Comparison of ENCODE assay signal across 9 mouse cellular contexts in the genomic region with DNA sequence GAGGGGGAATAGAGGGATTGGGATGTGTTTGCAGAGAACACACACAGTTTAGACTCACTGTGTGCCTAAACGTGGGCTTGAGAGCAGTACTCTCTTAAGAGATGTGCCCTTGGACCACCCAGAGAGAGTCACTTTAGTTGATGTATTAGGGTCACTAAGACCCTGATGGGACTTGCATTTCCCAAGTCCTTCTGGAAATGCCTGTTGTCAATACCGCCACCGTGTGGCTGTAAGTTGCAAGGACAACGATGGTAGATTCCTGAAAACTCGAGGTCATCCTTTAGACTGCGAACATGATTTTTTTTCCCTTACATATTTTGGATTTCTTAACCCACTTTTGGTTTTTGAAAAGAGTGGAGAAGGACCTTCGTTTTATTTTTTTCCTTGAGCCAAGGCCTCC. TPM values are rescaled to one million over a fixed set of nuclear protein-coding genes. Genes with fewer than 3 reads are reported as not detected.
DNase-seq lines count a peak whose midpoint lies in the region; ATAC-seq and TF ChIP-seq lines count a peak whose summit lies in the region.
"Had no signal": no experiment of that assay in that cellular context is flagged by ENCODE, and none has a peak within 500 bp of the region (broad histone marks: within the 10 kb centered on the region; RNA-seq: fewer than 3 reads in every experiment).

No protein-coding gene starts in this region.

- no peak for TF ChIP-seq EP300 in liver, embryonic 14.5 days (IDR thresholded peaks at IDR 0.05; ENCODE audit: low read depth)

- H3K27me3 ChIP-seq in heart, embryonic 11.5 days (ENCODE audit: control insufficient read depth, insufficient read depth, low read length) = no peaks in the 10 kb centered on the region
- H3K27me3 ChIP-seq in liver, embryonic 14.5 days (ENCODE audit: control insufficient read depth, insufficient read depth, low read length) = no peaks in the 10 kb centered on the region
- H3K27me3 ChIP-seq in neural tube, embryonic 15.5 days (replicated peaks) = no peaks in the 10 kb centered on the region

- no peak overlapping the region for H3K27ac ChIP-seq in heart, embryonic 11.5 days (ENCODE audit: low read depth, low read length)
- peak overlapping the region; percentile 85 for H3K27ac ChIP-seq in liver, embryonic 14.5 days
- no peak overlapping the region for H3K27ac ChIP-seq in neural tube, embryonic 15.5 days (replicated peaks)

- 0 out of 2 replicates have a peak, but pooled peaks cover 3% of the 10 kb centered on the region for H3K4me1 ChIP-seq in heart, embryonic 11.5 days (ENCODE audit: control insufficient read depth, insufficient read depth, low read length)
- H3K4me1 ChIP-seq in liver, embryonic 14.5 days (replicated peaks; ENCODE audit: control insufficient read depth in 2 of 2, insufficient read depth in 2 of 2, low read length in 1 of 2) = peaks cover 17 to 33% of the 10 kb centered on the region in 2 experiments
- peaks cover 19% of the 10 kb centered on the region for H3K4me1 ChIP-seq in neural tube, embryonic 15.5 days

- H3K4me3 ChIP-seq in heart, embryonic 11.5 days (ENCODE audit: low read depth, low read length) = no peak overlapping the region
- H3K4me3 ChIP-seq in liver, embryonic 14.5 days (ENCODE audit: insufficient read depth in 1 of 2, low read depth in 2 of 2, low read length in 2 of 2) = peak overlapping the region; percentile 48 to 81
- no peak overlapping the region for H3K4me3 ChIP-seq in neural tube, embryonic 15.5 days (replicated peaks)

- 3% methylated on average over 7 of the region's 7 CpGs for WGBS in heart, embryonic 11.5 days (ENCODE audit: insufficient replicate concordance)
- 0% methylated on average over 7 of the region's 7 CpGs for WGBS in liver, embryonic 14.5 days (ENCODE audit: insufficient replicate concordance)
- 3% methylated on average over 7 of the region's 7 CpGs for WGBS in neural tube, embryonic 15.5 days

- ATAC-seq in common myeloid progenitor, adult 5-6 weeks (replicated peaks; ENCODE audit: low read depth, poor library complexity, severe bottlenecking) = 0 out of 2 replicates have a peak, but pooled peaks have one; percentile 10
- no peak for ATAC-seq in heart, embryonic 11.5 days (replicated peaks; ENCODE audit: insufficient number of reproducible peaks, low FRiP score, low TSS enrichment)
- ATAC-seq in liver, embryonic 14.5 days (ENCODE audit: insufficient read depth) = no peak
- no peak for ATAC-seq in neural tube, embryonic 15.5 days (ENCODE audit: low FRiP score)

- no peaks in the 10 kb centered on the region for H3K36me3 ChIP-seq in heart, embryonic 11.5 days (ENCODE audit: control insufficient read depth, insufficient read depth, low read length)
- H3K36me3 ChIP-seq in liver, embryonic 14.5 days (replicated peaks; ENCODE audit: control insufficient read depth, insufficient read depth, low read depth) = peaks cover 7% of the 10 kb centered on the region
- H3K36me3 ChIP-seq in neural tube, embryonic 15.5 days = no peaks in the 10 kb centered on the region

- H3K9ac ChIP-seq in heart, embryonic 11.5 days (ENCODE audit: low read depth, low read length) = no peak overlapping the region
- peak overlapping the region; percentile 53 for H3K9ac ChIP-seq in liver, embryonic 14.5 days (replicated peaks)
- H3K9ac ChIP-seq in neural tube, embryonic 15.5 days (replicated peaks) = no peak overlapping the region

- DNase-seq in 3134 (ENCODE audit: extremely low read depth, insufficient read length, low spot score) (peak; percentile 37), R1 (ENCODE audit: low read depth, low spot score) (peak; percentile 84)
- peak; percentile 65 for DNase-seq in kidney, postnatal 10 days
- DNase-seq in liver, embryonic 14.5 days (ENCODE audit: low read depth in 3 of 3, low spot score in 3 of 3) = peak; percentile 62 to 70 (median 65)
- DNase-seq in thymus, postnatal 0 days (ENCODE audit: low spot score) = peak; percentile 62

- no peaks in the 10 kb centered on the region for H3K9me3 ChIP-seq in heart, embryonic 11.5 days (replicated peaks; ENCODE audit: control insufficient read depth, low read length)
- H3K9me3 ChIP-seq in liver, embryonic 14.5 days (ENCODE audit: control insufficient read depth, low read length) = no peaks in the 10 kb centered on the region
- H3K9me3 ChIP-seq in neural tube, embryonic 15.5 days (replicated peaks) = no peaks in the 10 kb centered on the region

- H3K4me2 ChIP-seq in heart, embryonic 11.5 days = peak overlapping the region; percentile 74
- peak overlapping the region; percentile 77 for H3K4me2 ChIP-seq in liver, embryonic 14.5 days (ENCODE audit: low read depth)
- peak overlapping the region; percentile 57 for H3K4me2 ChIP-seq in neural tube, embryonic 15.5 days

- peak; percentile 95 for TF ChIP-seq CTCF in liver, embryonic 14.5 days (IDR thresholded peaks at IDR 0.05; ENCODE audit: low read depth)

RNA-seq across cellular contexts. Expression of a gene that starts 1.1 kb away (rescaled TPM):
- 49.0 and 71.4 TPM in 2 replicates for total RNA-seq in common myeloid progenitor, adult 5-6 weeks (2017)
- 26.1 and 27.5 TPM in 2 replicates for polyA plus RNA-seq in heart, embryonic 11.5 days (2014; fragmentation: Nextera tagmentation; extraction: Ambion mirVana)
- 10.5 and 13.7 TPM in 2 replicates for polyA plus RNA-seq in liver, embryonic 14.5 days (2012; rRNA removed)
- 25.5 and 27.2 TPM in 2 replicates for polyA plus RNA-seq in liver, embryonic 14.5 days (2014; fragmentation: Nextera tagmentation; extraction: Ambion mirVana)
- polyA plus RNA-seq in neural tube, embryonic 15.5 days (2015; fragmentation: Nextera tagmentation; extraction: Ambion mirVana) = 45.9 and 52.5 TPM in 2 replicates
- polyA plus RNA-seq in thymus, postnatal 0 days (2015; fragmentation: Nextera tagmentation; extraction: Ambion mirVana) = 39.0 and 40.4 TPM in 2 replicates

RNA-seq across cellular contexts. Expression of a gene that starts 5.0 kb away (rescaled TPM):
- total RNA-seq in common myeloid progenitor, adult 5-6 weeks (2017) = not detected in 2 replicates
- polyA plus RNA-seq in heart, embryonic 11.5 days (2014; fragmentation: Nextera tagmentation; extraction: Ambion mirVana) = not detected in 2 replicates
- not detected in 2 replicates for polyA plus RNA-seq in liver, embryonic 14.5 days (2012; rRNA removed)
- not detected in 2 replicates for polyA plus RNA-seq in liver, embryonic 14.5 days (2014; fragmentation: Nextera tagmentation; extraction: Ambion mirVana)
- not detected in 2 replicates for polyA plus RNA-seq in neural tube, embryonic 15.5 days (2015; fragmentation: Nextera tagmentation; extraction: Ambion mirVana)
- not detected in 2 replicates for polyA plus RNA-seq in thymus, postnatal 0 days (2015; fragmentation: Nextera tagmentation; extraction: Ambion mirVana)
- polyA plus RNA-seq: frontal cortex, adult 2 months had no signal

Comparison
In these comparisons a context has a peak if more than half of its experiments do, and no peak if none do; other contexts are left out.
1. H3K4me3 ChIP-seq: peak in liver, embryonic 14.5 days (2 of 2); none in heart, embryonic 11.5 days (single experiment) and neural tube, embryonic 15.5 days (single experiment).
2. Peak in every context shown above with its lines, with median percentiles within 50 percentile points of each other: DNase-seq and H3K4me2 ChIP-seq.